Mouse (Mus musculus) limb, embryonic 11.5 days (tissue): ENCODE data around the gene Itga8. TPM values are rescaled to one million over a fixed set of nuclear protein-coding genes. Genes with fewer than 3 reads are reported as not detected.
A peak's percentile ranks its signal among the peaks of the same experiment; 100 is the strongest.

Experiments
- ATAC-seq: fragments of 200-750 bp; cut with Nextera tagmentation; 2 replicates; pipeline ENCODE4 v1.8.0; 2017; ENCODE audit warnings: low read depth; ENCODE audit not compliant: insufficient number of reproducible peaks, low FRiP score, low TSS enrichment
- DNase-seq: peaks from one replicate; pipeline ENCODE4 v3.0.0-alpha.2; 2015; ENCODE audit warnings: low spot score
- H3K27ac ChIP-seq: fragments of 300-500 bp; sonication (generic); replicated peaks from 2 replicates; pipeline ENCODE4 v1.5.1; 2014; ENCODE audit warnings: low read depth, mild to moderate bottlenecking, low read length
- H3K27me3 ChIP-seq: fragments of 300-500 bp; sonication (generic); 2 replicates; pipeline ENCODE4 v1.6.1; 2014; ENCODE audit warnings: mild to moderate bottlenecking, low read length, mixed read lengths; ENCODE audit not compliant: control insufficient read depth, insufficient read depth
- H3K36me3 ChIP-seq: fragments of 300-500 bp; sonication (generic); 2 replicates; pipeline ENCODE4 v1.6.1; 2014; ENCODE audit warnings: mild to moderate bottlenecking, low read length, moderate library complexity, mixed read lengths; ENCODE audit not compliant: control insufficient read depth, insufficient read depth
- H3K4me1 ChIP-seq: fragments of 300-500 bp; sonication (generic); 2 replicates; pipeline ENCODE4 v1.6.1; 2014; ENCODE audit warnings: low read length, mixed read lengths; ENCODE audit not compliant: control insufficient read depth, insufficient read depth
- H3K4me2 ChIP-seq: fragments of 300-500 bp; sonication (generic); 2 replicates; pipeline ENCODE4 v1.6.1; 2014; ENCODE audit warnings: low read depth, mild to moderate bottlenecking, moderate library complexity; ENCODE audit not compliant: severe bottlenecking
- H3K4me3 ChIP-seq: fragments of 300-500 bp; sonication (generic); 2 replicates; pipeline ENCODE4 v1.5.1; 2014; ENCODE audit warnings: low read depth, low read length
- H3K9ac ChIP-seq: fragments of 300-500 bp; sonication (generic); 2 replicates; pipeline ENCODE4 v1.6.1; 2014; ENCODE audit warnings: mild to moderate bottlenecking, low read length
- H3K9me3 ChIP-seq: fragments of 300-500 bp; sonication (generic); 2 replicates; pipeline ENCODE4 v1.6.1; 2016; ENCODE audit warnings: low read length; ENCODE audit not compliant: control insufficient read depth
- WGBS: fragments of 180-500 bp; shearing (Covaris S2); extraction: QIAGEN DNeasy Blood & Tissue Kit; methylation state at CpG from one replicate; pipeline ENCODE4 v1.1.7; 2014; 5-methylcytosine and 5-hydroxymethylcytosine counted together
- polyA plus RNA-seq: library from polyadenylated mRNA; unstranded; fragments of >200 nt; fragmentation: Nextera tagmentation; extraction: Ambion mirVana; gene quantifications from 2 replicates; pipeline ENCODE4 v1.2.1, GENCODE M21; 2014

The Itga8 gene
- polyA plus RNA-seq, 1 experiment from 2014 or later, result 11.4 TPM

- ATAC-seq (no peak), DNase-seq (no peak)
- Histone ChIP-seq H3K9ac (no peak overlapping the region), H3K9me3 (no peaks in the 10 kb centered on the region), H3K4me2 (no peak overlapping the region), H3K4me1 (no peaks in the 10 kb centered on the region), H3K4me3 (no peak overlapping the region), H3K27me3 (no peaks in the 10 kb centered on the region), H3K27ac (no peak overlapping the region), H3K36me3 (no peaks in the 10 kb centered on the region)
- WGBS, result 45% methylated on average over 5 of the region's 5 CpGs
Observed at GRCm38 (mm10) chr2:12205875-12206274, 95.8 kb downstream of the Itga8 start.

DNA sequence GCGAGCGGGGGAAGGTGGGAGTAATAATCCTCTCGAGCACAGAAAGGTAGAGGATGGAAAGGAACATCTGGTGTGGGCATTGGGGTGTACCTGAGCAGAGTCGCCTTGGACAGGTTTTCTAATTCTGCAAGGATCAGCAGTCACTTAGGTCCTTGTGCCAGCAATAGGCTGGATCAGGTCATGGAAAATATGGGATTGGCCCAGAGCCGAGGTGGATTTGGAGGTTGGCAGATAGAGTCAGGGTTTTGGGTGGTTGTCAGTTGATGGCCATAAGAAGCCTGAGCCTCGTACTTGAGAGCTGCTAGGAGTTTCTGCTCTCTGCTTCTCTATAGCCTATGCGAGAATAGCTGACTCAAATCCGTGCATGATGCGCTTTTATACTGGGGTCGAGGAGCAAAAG is 98.5 kb downstream of the Itga8 start:
- H3K9me3 ChIP-seq, result no peaks in the 10 kb centered on the region
- WGBS, result 91% methylated on average over 10 of the region's 10 CpGs

GRCm38 (mm10) chr2:12198699-12199098 is 103.0 kb downstream of the Itga8 start:
- ATAC-seq (no peak), DNase-seq (no peak)
- Histone ChIP-seq H3K9ac (no peak overlapping the region), H3K4me2 (no peak overlapping the region), H3K9me3 (no peaks in the 10 kb centered on the region), H3K4me1 (no peaks in the 10 kb centered on the region), H3K4me3 (no peak overlapping the region), H3K27me3 (no peaks in the 10 kb centered on the region), H3K36me3 (no peaks in the 10 kb centered on the region), H3K27ac (no peak overlapping the region)
- WGBS, result 47% methylated on average over 7 of the region's 7 CpGs

More for the DNA sequence above, 98.5 kb downstream of the Itga8 start:
- no peak overlapping the region for H3K4me3 ChIP-seq
- H3K9ac ChIP-seq, result no peak overlapping the region
- no peak overlapping the region for H3K27ac ChIP-seq
- H3K4me2 ChIP-seq, result no peak overlapping the region
- H3K4me1 ChIP-seq, result no peaks in the 10 kb centered on the region
- no peak for DNase-seq
- no peaks in the 10 kb centered on the region for H3K27me3 ChIP-seq
- ATAC-seq, result no peak
- no peaks in the 10 kb centered on the region for H3K36me3 ChIP-seq

- Histone ChIP-seq H3K27ac (no peak overlapping the region), H3K27me3 (no peaks in the 10 kb centered on the region), H3K4me1 (no peaks in the 10 kb centered on the region), H3K4me2 (no peak overlapping the region), H3K4me3 (no peak overlapping the region), H3K9me3 (no peaks in the 10 kb centered on the region), H3K9ac (no peak overlapping the region), H3K36me3 (no peaks in the 10 kb centered on the region)
- ATAC-seq (no peak), DNase-seq (no peak)
- WGBS, result 89% methylated on average over 3 of the region's 3 CpGs
Observed at GRCm38 (mm10) chr2:12198214-12198613, 103.5 kb downstream of the Itga8 start.

DNA sequence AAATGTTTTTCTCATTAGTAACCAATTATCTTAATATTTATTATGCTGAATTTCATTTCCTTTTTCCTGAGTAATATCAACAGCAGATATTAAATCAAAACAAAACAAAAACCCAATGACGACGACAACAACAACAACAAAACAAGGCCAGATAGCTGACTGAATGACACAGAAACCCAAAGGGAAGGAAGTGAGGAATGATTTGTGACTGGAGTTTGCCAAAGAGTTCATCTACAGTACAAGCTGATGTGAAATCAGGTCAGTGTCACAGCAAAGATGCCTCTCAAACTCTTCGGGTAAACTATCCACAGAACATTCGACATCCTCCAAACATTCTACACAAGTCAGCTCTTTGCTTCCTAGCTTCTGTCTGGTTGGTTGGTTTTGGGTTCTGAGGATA is 104.0 kb downstream of the Itga8 start:
- Histone ChIP-seq H3K27me3 (no peaks in the 10 kb centered on the region), H3K4me3 (no peak overlapping the region), H3K9ac (no peak overlapping the region), H3K4me1 (no peaks in the 10 kb centered on the region), H3K27ac (no peak overlapping the region), H3K36me3 (no peaks in the 10 kb centered on the region), H3K4me2 (no peak overlapping the region), H3K9me3 (no peaks in the 10 kb centered on the region)
- DNase-seq (no peak), ATAC-seq (no peak)
- 90% methylated on average over 4 of the region's 4 CpGs for WGBS

- H3K27me3 ChIP-seq, result no peaks in the 10 kb centered on the region
- WGBS, result 27% methylated on average over 6 of the region's 6 CpGs
- ATAC-seq (no peak), DNase-seq (no peak)
- no peak overlapping the region for H3K4me2 ChIP-seq
- no peak overlapping the region for H3K27ac ChIP-seq
- no peak overlapping the region for H3K4me3 ChIP-seq
- H3K36me3 ChIP-seq, result no peaks in the 10 kb centered on the region
- no peak overlapping the region for H3K9ac ChIP-seq
- H3K4me1 ChIP-seq, result peaks cover 4% of the 10 kb centered on the region; the same call in 1 of the 2 replicates
- H3K9me3 ChIP-seq, result no peaks in the 10 kb centered on the region
Observed at GRCm38 (mm10) chr2:12189026-12189425, 112.7 kb downstream of the Itga8 start.

DNA sequence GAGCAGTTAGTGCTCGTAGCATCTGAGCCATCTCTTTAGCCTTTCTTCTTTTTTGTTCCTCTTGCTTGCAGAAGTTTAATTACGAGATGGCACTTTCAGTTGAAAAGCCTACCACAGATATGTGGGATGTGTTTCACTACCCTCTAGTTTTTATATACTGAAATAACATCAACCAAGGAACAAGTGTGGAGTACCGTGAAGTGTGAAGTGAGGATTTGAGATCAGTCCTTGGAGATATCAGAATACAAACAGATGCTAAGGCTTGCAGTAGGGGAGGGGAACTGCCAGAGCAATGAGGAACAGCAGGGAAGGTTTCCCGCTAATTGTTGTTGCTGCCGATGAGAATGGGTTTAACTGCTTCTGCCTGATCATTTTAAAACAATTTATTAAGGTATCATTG is 114.1 kb downstream of the Itga8 start:
- H3K9me3 ChIP-seq, result no peaks in the 10 kb centered on the region
- H3K4me3 ChIP-seq, result no peak overlapping the region
- H3K4me2 ChIP-seq, result no peak overlapping the region
- no peak overlapping the region for H3K27ac ChIP-seq
- no peaks in the 10 kb centered on the region for H3K36me3 ChIP-seq
- ATAC-seq (no peak), DNase-seq (no peak)
- WGBS, result 43% methylated on average over 5 of the region's 5 CpGs
- H3K4me1 ChIP-seq, result peaks cover 5% of the 10 kb centered on the region; the same call in 1 of the 2 replicates
- no peak overlapping the region for H3K9ac ChIP-seq
- no peaks in the 10 kb centered on the region for H3K27me3 ChIP-seq

GRCm38 (mm10) chr2:12182402-12182948 is 119.2 kb downstream of the Itga8 start:
- Histone ChIP-seq H3K4me1 (peaks cover 8% of the 10 kb centered on the region; the same call in 1 of the 2 replicates), H3K36me3 (no peaks in the 10 kb centered on the region), H3K27me3 (no peaks in the 10 kb centered on the region), H3K9ac (no peak overlapping the region), H3K4me3 (no peak overlapping the region), H3K4me2 (no peak overlapping the region), H3K9me3 (no peaks in the 10 kb centered on the region), H3K27ac (no peak overlapping the region)
- ATAC-seq (peak; percentile 77; the same call in 1 of the 2 replicates), DNase-seq (peak; percentile 72)
- 9% methylated on average over 8 of the region's 8 CpGs for WGBS

- H3K9me3 ChIP-seq, result no peaks in the 10 kb centered on the region
- no peak overlapping the region for H3K9ac ChIP-seq
- ATAC-seq, result no peak
- H3K4me3 ChIP-seq, result no peak overlapping the region
- 52% methylated on average over 2 of the region's 2 CpGs for WGBS
- no peak for DNase-seq
- H3K4me2 ChIP-seq, result no peak overlapping the region
- H3K27me3 ChIP-seq, result no peaks in the 10 kb centered on the region
- H3K27ac ChIP-seq, result no peak overlapping the region
- no peaks in the 10 kb centered on the region for H3K36me3 ChIP-seq
- H3K4me1 ChIP-seq, result peaks cover 8% of the 10 kb centered on the region; the same call in 1 of the 2 replicates
Observed at GRCm38 (mm10) chr2:12180635-12181034, 121.1 kb downstream of the Itga8 start.
